Mouse (Mus musculus) telencephalon, adult 2 months (tissue): ENCODE results near the gene Prtn3.
A peak's percentile ranks its signal among the peaks of the same experiment; 100 is the strongest.

ENCODE experiments used
- DNase-seq: peaks from one replicate; pipeline ENCODE4 v3.0.0-alpha.2; 2011; ENCODE audit warnings: low read depth, low spot score

Prtn3 gene

DNA sequence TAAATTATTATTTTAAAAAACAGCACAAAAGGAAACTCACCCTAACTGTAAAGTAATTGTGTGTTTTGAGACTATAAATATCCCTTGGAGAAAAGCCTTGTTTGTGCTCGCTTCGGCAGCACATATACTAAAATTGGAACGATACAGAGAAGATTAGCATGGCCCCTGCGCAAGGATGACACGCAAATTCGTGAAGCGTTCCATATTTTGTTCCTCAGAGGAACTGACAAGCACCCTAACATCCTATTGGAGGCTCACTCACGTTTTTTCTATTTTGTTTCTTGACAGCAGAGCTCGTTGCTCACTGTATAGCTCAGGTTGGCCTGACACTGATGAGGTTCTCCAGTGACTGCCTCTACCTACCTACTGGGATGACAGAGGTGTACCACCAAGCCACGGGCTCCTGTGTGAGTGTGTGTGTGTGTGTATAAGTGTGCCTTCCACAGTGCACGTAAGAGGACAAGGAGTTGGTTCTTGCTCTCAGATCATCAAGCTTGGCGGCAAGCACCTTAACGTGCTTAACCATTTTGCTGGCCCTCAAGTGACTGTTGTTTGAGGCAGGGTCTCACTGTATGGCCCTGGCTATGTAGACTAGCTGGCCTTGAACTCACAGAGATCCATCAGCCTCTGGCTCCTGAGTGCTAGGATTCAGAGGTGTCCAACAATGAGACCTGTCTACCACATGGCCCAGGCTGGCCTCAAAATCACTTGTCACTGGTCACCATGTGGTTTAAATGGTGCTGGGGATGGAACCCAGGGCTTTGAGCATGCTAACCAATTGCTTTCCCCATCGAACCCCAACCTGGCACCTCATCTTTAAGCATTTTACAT is 35.0 kb downstream of the Prtn3 start:
- DNase-seq, result peak; percentile 64

DNA sequence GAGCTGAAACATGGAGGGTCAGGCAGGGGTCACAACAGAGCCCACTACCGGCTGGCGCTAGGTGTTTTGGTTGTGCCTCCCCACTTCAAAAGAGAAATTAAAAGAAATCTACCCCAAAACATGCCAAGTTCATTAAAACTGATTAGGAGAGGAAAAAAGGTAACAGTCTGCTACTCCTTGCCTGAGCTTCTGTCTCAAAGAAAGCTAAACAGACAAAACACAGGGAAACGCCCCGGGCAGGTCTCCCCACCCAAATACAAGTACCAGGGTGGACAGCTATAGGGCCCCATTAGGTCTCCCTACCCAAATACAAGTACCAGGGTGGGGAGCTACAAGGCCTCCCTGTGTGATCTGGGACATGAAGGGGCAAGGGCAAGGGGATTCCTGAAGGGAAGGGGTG is 36.3 kb downstream of the Prtn3 start, which contains the start of gene Gm26602:
TSS of gene Gm26602 (plus strand) at position 301 of the 400 bp plus-strand sequence.
- no peak for DNase-seq

DNA sequence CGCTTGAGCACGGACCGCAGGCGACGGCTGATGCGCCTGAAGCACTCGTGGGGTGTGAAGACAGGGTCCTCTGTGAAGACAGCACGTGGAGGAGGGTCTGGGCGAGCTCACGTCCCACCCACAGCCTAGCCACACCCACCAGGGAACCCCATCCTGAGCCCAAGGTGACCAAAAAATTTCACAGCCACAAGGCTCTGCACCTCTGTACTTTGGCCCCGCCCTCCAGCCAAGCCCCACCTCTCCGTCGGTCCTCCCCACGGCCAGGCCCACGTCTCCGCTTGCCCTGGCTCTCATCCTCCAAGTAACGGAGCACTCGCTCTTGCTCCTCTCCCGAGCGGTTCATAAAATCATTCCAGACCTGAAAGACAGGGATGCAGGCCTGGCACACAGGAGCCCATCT is 38.1 kb downstream of the Prtn3 start:
- DNase-seq, result no peak

DNA sequence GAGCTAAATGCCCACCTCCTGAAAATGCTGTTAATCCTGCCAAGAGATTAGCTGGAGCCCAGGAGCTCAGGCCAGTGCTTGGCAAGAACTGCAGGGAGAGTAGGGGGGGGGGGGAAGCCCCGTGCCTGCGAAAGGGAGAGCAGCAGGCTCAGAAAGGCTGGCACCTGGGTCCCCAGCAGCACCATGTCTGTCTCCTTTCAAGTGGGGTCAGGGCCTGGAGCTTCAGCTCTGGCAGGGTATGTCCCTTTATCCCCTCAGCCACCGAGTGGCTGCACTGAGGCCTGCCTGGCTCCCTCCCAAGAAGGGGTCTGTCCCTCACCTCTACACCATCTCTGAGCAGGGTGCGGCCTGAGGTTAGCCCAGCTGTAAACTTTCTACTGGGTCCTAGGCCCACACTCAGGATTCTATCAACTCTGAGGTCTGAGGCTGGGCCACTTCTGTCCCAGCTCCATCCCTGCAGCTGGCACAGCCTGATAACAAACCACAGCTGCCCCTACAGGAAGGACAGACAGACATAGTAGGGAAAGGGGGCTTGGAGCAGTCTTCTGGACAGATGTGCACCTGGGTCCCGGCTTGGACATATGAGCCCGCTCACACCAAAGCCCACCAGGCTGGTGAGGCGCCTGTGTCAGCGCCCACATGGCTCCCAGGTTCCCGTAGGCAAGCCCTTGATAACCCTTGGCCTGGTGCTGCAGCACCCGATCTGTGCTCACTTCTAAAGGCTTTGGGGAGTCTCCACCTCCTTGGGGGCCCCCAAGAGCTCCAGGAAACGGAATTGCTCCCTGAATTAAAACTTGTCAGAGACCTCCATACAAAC is 40.1 kb downstream of the Prtn3 start:
- no peak for DNase-seq

DNA sequence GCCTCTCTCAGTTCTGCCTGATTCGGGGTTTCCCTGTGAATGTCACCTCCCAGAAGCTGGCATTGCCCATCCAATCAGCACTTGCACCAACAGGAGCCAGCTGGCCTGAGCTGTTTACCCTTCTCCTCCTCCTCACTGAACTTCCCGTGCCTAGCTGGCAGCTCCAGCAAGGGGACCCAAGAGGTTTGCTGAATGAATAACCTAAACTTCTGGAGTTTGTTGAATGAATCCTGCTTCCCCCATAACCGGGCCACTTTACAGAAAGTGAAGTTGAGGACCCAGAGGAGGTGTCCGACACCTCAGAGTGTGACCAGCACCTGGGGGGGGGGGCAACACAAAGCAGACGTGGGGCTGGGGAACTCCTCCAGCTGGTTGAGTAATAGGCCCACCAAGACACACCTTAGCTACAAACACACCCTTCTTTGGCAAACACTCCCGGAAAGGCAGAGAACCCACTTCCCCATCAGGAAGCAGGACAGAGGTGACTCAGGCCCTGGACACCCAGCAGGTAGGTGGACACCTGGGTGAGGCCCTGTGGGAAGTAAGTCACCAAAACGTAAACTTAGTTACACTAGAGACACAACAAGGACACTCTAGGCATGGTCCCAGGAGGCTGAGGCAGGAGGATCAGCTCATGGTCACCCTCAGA is 40.8 kb downstream of the Prtn3 start:
- no peak for DNase-seq

DNA sequence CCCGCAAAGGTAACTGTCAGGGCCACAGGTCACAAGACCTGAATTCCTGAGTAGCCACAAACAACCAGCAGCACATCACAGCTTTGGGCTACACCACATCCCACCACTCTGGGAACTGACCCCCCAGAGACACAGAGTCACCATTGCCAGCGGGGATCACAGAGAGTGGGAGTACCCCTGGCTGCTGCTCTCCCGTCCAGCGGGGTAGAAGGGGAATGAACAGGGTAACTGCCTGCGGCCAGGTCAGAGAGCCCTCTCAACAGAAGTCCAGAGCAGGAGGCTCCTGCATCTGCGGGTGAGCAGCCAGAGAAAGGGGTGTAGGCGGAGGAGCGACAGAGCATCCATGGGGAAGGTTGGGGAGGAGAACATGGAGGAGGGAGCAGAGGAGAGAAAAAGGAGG is 41.8 kb downstream of the Prtn3 start:
- no peak for DNase-seq

DNA sequence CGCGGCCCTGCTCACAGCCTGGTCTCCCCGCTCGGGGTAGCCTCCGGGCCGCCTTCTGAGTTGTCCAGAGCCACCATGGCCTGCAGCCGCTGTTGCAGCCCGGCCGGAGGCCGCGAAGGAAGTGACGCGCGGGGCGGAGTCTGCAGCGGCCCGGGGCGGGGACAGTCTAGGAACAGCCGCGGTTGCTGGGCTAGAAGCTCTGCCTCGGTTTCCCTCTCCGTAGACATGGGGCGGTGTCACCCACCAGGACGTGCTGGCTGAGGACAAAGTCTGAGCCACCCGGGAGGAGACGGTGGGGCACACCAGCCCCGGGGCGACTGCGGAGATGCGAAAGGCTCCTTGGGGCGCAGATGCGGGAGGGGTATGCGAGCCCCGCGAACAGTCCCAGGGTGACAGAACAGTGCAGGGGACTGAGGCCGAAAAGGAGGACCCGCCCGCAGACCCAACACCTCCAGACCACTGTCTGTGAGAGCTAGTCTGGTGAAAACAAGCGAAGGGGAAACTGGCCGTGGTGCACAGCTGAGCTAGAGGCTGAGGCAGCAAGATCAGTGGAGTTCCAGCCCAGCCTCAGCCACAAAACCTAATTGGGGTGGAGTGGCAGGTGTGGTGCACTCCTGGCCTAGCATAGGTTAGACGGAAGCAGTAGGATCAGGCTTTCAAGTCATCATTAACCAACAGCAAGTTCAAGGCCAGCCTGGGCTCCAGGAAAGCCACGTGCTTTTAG is 42.7 kb downstream of the Prtn3 start, which contains the start of gene Kiss1r:
TSS of gene Kiss1r (plus strand) at position 164 of the 724 bp plus-strand sequence.
- DNase-seq, result no peak

DNA sequence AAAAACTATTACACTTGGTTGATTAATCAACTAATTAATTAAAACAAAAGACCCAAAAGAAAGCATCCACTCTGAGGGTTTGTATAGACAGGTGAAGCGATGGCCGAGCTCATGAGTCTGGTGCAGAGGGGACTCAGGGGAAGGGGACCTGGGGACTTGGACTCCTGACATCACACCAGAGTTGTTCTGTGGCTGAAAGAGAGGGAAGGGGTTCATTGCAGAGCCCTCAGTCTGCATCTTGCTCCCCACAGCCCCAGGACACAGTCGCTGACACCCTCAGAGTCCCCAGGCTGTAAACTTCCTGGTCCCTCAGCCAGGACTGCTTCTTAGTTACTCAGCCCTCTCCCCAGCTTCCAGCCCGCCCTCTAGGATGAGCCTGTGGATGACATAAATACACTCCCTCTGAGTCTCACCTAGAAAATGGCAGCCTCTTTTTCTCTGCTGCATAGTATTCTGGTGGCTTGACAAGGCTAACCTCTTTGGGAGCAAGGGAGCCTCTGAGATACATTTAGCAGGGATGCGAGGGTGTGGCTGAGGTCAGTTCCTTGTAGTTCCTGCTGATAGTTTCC is 43.3 kb downstream of the Prtn3 start:
- no peak for DNase-seq

DNA sequence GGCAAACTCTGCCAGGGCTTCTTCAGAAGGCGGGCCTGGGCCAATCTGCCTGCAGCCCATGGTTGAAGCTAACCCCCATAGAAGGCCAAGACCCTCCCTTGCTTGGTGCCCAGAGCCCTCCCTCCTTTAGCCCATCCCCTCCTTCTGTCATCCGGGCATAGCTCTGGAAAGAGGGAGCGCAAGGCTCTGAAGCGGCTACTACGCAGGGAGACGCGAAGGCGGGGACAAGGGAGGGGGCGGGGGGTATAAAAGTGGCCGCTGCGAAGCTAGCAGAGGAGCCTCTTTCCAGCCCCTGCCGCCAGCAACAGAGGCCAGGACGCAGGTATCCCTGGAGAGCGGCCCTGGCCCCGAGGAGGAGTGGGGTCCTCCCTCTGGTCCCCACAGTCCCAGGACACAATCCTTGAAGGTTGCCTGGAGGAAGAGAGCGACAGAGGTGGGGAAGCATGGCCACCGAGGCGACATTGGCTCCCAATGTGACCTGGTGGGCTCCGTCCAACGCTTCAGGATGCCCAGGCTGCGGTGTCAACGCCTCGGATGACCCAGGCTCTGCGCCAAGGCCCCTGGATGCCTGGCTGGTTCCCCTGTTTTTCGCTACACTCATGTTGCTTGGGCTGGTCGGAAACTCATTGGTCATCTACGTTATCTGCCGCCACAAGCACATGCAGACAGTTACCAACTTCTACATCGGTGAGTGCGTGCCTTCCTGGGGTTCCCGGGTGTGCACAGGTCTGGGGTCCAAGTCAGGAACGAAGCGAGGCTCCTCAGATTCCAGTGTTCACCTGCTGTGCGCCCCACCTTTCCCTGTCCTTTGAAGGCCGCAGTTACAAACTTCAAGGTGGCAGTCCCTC is 44.2 kb downstream of the Prtn3 start:
- DNase-seq, result no peak

DNA sequence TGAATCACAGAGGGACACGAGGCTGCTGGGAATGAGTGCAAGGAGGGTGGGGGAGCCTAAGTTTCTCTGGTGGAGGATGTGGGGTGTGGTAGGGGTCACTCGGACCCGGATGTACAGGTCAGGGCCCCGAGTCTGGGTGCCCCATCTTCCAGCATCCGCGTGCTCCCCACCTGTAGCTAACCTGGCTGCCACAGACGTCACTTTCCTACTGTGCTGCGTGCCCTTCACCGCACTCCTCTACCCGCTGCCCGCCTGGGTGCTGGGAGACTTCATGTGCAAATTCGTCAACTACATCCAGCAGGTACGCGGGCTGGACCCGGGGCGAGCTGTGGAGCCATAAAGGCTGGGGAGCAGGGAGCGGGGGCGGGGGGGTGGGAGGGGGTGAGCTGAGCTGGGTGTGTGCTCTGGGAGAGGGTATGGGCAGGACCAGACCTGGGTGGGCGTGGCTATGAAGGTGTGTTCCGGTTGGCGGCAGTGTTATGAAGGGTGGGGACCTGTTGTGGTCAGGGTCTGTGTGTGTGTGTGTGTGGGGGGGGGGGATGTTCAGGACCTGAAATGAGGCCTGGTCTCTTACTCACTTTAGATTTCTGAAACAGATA is 45.1 kb downstream of the Prtn3 start:
- no peak for DNase-seq

DNA sequence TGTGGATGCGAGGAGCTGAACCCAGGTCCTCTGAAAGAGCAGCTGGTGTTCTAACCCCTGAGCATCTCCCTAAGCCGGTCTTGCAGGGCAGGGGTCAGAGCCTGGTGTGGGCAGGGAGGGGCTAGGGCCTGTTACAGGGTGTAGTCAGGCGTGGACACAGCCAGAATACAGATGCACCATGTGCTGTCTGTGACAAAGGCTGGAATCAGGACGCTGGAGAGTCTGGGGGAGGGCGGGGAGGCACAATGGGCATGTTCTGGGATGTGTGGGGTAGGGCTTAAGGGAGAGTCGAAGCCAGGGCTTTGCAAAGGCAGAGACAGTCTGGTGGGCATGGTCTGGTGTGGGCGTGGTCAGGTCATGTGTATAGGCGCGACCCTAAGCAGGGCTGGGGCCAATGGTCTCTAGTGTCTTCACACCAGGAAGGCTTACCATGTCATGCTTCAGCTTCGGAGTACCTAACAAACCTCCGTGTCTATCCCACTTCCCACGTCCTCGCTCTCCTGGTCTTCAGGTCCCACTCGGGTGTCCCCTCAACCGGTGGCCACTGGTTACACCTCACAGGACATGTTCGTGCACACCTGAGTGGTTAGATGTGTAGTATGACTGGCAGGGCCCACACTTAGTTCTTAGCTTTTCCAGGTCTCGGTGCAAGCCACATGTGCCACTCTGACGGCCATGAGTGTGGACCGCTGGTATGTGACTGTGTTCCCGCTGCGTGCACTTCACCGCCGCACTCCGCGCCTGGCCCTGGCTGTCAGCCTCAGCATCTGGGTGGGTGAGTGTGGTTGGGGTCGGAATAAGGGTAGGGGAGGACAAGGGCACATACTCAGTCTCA is 46.0 kb downstream of the Prtn3 start:
- no peak for DNase-seq

DNA sequence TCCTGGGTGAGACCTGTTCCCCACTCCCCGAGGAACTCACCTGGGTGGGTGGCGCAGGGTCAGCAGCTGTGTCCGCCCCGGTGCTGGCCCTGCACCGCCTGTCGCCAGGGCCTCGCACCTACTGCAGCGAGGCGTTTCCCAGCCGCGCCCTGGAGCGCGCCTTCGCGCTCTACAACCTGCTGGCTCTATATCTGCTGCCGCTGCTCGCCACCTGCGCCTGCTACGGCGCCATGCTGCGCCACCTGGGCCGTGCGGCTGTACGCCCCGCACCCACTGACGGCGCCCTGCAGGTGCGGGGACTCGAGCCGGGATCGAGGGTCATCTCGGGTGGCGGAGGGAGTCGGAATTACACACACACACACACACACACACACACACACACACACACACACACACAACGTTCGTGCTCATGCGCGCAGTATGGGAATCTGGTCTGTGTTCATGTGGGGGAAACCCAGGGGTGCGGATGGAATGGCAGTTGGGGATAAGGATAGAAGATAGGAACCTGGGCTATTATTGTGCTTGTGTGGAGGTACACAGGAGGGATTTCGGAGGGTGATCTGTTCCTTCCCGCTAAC is 46.8 kb downstream of the Prtn3 start, which contains the start of gene R3hdm4:
TSS of gene R3hdm4 (minus strand) at position 251 of the 578 bp plus-strand sequence.
- DNase-seq, result no peak

DNA sequence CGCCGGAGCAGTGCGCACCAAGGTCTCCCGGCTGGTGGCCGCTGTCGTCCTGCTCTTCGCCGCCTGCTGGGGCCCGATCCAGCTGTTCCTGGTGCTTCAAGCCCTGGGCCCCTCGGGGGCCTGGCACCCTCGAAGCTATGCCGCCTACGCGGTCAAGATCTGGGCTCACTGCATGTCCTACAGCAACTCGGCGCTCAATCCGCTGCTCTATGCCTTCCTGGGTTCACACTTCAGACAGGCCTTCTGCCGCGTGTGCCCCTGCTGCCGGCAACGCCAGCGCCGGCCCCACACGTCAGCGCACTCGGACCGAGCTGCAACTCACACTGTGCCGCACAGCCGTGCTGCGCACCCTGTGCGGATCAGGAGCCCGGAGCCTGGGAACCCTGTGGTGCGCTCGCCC is 47.3 kb downstream of the Prtn3 start:
- DNase-seq, result no peak

DNA sequence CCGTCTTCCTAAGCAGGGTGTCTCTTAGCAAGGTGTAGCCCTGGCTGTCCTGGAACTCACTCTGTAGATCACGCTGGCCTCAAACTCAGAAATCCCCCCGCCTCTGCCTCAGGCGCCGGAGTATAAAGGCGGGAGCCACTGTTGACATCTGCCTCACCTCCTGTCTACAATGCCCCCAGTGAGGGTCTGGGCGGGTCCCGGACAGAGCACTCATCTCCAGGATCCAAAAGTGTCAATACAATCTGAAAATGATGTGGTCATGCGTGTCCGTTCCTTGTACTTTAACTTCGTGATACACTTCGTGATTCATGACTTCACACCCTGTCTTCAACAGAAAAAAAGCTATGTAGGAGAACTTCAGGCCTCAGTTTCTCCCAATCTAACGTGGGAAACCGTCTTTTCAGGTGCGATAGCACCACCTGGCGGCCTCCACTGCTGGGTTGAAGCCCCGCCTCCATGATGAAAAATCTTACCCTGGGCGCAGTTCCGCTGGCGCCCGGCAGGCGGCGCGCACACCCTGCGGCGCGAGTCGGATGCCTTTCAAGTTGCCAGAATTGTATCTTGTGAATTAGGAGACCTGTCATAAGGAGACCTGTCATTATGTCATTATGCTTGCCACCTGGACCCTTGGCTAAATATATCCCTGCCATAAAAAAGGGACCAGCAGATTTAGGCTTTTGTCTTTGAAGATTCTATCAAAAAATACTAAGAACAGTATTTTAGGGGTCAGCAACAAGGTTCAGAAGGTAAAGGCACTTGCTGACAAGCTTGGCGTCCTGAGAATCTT is 50.9 kb downstream of the Prtn3 start:
- DNase-seq, result no peak

DNA sequence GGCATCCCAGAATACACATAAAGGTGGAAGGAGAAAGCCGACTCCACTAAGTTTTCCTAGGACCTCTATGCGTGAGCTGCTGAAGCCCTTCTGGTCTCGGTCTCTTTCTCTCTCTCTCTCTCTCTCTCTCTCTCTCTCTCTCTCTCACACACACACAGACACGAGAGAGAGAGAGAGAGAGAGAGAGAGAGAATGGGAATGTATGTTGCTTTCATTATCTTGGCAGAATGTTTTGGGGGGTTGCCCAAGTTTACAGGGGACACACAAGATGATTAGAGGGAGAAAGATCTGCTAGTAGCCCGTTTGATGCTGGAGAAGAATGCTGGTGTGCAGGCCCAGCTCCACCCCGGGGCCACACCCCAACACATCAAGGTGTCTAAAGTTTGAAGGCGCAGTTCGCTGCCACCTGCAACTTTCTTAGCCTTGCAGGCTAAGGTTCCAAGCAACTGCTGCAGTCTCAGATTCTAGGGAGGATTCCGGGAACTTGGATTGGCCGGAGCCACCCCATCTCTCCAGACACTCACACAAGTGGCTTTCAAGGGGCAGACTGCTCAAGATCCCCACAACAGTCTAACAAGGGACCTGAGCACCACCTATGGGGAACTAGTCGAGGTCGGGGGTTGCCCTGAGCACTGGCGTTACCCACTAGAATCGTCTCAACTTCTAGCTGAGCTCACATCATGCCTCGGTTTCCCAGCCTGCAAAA is 51.7 kb downstream of the Prtn3 start:
- no peak for DNase-seq

DNA sequence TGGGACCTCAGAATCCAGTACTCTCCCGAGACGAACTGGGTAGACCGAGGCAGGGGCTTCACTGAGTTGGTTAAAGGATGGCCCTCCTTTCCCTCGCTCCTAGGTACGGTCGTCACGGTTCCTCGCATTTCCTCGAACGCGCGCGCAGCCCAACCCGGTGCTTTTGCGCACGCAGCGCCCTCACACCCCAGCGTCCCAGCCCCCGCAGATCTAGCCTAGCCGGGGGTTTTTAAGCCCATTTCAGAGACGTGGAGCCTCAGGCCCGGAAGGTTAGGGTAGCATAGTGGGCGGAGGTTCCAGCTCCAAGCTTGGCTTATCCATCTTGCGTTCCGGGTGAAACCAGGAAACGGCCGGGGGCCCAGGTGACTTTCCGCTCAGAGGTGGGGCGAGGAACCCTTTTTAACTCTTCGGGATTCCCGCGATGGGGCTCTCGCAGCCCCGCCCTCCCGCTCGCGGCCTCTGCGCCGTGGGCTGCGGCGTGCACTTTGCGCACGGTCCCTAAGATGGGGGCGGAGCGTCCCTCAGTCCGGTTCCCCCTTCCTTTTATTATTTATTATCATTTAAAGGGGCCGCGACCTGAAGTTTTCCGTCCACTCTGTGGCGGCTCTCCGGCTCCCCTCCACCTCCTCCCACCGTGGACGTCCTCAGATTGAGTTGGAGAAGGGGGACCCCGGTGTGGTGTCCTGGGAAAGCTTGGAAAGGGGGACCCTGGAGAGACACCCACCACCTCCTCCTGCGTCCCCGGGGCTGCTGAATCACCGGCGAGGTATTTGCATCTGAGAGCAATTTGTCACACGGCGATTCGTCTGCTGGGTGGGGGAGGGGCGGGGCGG is 52.4 kb downstream of the Prtn3 start, which contains the start of gene Arid3a:
TSS of gene Arid3a (plus strand) at position 553 of the 833 bp plus-strand sequence.
- DNase-seq, result peak; percentile 84
